Mouse (Mus musculus) erythroid progenitor cell, adult 5-6 weeks (primary cell): ENCODE results near the gene Gca. TPM values are rescaled to one million over a fixed set of nuclear protein-coding genes. Genes with fewer than 3 reads are reported as not detected.

ENCODE experiments used
- ATAC-seq: replicated peaks from 2 replicates; pipeline ENCODE4 v1.8.0; 2016; ENCODE audit warnings: moderate number of reproducible peaks, mild to moderate bottlenecking, moderate TSS enrichment, inconsistent platforms; ENCODE audit not compliant: poor library complexity, low FRiP score, severe bottlenecking
- total RNA-seq, 2 experiments: library from RNA; stranded (forward) in 1 of 2; stranded (reverse) in 1 of 2; fragments of 150-400 nt in 1 of 2; fragments of 186-747, 209-891 nt in 1 of 2; gene quantifications; 2 replicates each; pipeline versions ENCODE4 v1.2.3 to v1.2.4; 2015 to 2017; ENCODE audit warnings: low replicate concordance in 2 of 2

Gca gene
- 14.7 and 19.8 TPM in 2 replicates for total RNA-seq (2015; ENCODE audit: low replicate concordance)
- total RNA-seq (2017; ENCODE audit: low replicate concordance) = 3.5 and 6.9 TPM in 2 replicates

- peak; percentile 99 for ATAC-seq
These were observed at the start of gene Gca for GRCm38 (mm10) chr2:62664135-62664670. Gene Gca (plus strand): TSS chr2:62664285.

DNA sequence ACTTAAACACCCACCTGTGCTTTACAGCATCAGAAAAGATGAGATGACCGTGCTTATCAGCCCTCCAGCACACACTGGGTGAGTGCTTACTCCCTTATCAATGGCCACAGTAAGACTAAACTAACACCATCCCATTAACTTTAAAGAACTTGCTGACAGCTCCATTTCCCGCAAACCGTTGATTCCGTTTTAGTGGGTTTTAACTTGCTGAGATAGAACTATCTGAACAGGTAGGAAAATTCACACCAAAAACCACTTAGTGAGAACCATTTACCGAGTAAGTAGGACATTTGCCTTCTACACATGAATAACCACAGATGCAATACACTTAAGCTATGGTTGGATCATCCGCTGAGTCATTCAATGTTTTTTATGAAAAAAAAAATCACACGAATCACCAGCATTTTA, 45.1 kb upstream of the Gca start:
- ATAC-seq = peak; percentile 97

GRCm38 (mm10) chr2:62619679-62620078, 44.4 kb upstream of the Gca start:
- peak; percentile 64 for ATAC-seq

DNA sequence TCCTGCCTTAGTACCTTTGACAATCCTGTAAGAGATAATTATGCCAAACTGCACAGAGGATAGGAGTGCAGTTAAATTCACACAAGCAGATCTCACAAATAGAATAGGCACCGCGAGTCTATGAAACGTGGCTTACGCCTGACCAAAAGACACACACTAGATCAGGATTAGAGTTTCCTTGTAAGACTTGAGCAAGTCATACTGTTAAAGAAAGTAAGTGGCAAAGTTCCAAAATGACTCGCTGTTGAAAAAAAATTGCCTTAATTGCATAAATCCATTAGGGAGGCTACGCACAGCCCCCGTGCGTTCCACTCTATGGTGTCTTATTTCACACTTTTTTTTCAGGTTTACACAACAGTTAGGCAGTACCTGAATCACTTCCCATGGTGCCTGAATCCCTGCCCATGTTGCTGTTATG, 41.1 kb upstream of the Gca start:
- no peak for ATAC-seq

DNA sequence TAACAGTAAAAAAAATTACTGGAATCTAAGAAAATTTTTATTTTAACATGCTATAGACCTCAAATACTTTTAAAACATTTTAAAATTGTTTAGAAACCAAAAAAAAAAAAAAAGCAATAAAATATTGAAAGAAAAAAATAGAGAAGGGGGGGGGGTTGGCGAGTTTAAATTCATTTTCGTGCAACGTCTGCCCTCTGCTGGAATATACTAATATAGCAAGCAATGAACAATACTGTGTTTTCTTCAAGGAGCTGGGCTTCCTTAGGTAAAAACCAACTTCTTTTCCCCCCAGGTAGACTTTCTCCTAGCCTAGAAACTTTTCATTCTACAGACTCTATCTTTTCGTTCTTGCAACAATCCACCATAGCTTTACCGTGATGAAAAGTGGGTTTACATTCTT, 36.4 kb upstream of the Gca start:
- ATAC-seq = peak; percentile 69

GRCm38 (mm10) chr2:62628356-62628755, 35.7 kb upstream of the Gca start:
- no peak for ATAC-seq

DNA sequence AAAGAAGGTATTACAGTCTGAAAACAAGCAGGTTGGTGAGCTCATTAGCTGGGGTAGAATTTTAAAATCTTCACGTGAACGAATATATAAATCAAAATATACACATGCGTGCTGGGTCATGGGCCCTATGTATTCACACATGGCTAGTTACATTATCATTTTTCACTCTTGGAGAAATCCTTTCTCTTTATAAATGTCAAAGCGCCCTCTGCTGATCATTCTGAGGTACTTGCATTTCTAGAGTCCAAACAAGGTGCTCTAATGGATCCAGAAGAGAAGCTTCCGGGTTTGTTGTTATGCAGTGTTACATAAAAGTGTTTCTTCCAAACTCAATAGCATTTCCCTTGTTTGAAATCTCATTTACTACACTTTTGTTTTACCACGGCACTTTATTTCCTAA, 33.6 kb upstream of the Gca start:
- ATAC-seq = peak; percentile 73

DNA sequence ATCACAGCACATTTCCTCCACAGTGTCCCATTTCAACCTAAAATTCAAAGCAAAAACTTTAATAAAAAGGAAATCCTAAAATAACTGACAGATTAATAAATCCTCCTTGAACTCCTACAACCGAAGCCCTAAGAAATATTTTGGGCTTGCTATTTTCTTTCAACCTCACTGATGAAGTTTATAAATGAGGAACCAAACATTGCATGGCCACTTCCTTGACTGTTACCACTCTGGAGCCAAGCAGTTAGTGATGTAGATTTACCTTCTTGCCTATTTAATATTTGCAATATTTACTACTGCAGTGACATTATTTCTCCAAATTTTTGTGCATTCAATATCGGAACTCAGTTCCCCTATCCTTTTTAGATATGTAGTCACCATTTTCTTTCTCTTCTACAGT, 24.2 kb upstream of the Gca start:
- ATAC-seq = no peak

DNA sequence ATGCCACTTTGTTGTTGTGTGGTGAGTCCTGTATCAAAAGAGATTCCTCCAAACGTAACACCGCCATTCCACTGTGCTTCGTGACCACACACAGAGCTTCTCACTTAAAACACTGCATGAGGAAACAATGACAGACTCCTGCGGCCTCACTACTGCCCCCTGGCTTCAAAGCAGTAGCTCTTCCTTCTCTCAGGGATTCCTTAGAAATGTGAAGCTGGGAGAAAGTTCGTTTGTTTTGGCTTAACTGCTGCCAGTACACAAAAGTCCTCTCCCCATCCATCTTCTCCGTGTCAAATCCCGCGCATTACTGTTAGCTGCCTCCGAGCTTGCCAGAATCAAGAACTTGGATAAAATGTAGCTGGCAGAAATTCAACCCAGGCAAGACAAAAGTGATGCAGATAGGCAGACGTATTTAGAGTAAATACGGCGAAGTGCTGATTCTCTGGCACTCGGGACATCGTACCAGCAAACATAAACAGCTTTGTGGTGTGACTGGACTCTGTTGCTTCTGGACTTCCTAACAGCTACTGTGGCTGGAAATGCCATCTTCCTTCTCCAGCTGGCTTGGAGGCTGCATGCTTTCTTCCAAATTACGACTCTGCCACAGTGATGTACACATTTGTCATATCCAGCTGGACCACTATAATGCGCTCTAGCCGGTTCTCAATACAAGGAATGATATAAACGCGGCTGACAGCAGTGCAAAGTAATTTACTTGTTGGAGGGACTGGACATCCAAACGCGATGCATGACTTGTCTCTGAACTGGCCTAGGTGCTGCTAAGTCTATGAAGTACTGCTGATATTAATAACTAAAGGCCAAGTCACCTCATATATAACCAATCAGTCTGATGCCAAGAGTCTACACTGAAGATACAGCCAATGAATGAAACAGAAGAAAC, 20.4 kb upstream of the Gca start:
- peak; percentile 73 for ATAC-seq

- no peak for ATAC-seq
These were observed 19.2 kb upstream of the Gca start for GRCm38 (mm10) chr2:62644891-62645290.

- ATAC-seq = peak; percentile 47
These were observed 18.6 kb upstream of the Gca start for GRCm38 (mm10) chr2:62645475-62645874.

DNA sequence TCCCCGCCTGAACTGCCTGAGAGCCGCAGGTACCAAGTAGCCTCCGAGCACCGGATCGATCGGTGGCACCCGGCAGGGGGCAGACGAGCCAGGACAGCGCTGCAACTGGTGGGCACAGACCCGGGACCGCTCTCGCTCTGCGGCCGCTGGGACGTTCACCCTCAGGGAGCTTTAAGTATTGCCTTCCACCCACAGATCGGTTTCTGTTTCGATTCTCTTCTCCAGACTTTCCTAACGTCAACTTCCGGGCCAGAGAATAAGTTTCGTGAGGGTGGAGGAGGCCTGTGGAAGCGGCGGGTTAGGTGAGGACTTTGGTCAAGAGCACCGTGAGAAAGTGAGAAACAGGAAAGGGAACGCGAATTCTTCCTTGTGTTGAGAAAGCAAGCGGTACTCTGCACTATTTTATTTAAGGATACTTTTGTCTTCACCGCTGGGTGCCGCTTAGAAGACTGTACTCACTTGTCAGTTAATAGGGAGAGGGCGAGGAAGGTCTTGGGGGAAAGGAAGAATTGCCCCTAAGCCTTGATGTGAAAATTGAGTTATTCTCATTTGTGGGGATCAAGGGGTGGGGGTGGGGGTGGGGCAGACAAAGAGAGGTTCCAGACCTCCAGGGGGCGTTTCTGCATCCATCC, 18.0 kb upstream of the Gca start, which contains the start of gene Ifih1:
Gene Ifih1, minus strand, starts transcription at position 242 of the 632 bp plus-strand sequence.
- peak; percentile 77 for ATAC-seq

GRCm38 (mm10) chr2:62646671-62647289, 17.3 kb upstream of the Gca start:
- ATAC-seq = no peak

DNA sequence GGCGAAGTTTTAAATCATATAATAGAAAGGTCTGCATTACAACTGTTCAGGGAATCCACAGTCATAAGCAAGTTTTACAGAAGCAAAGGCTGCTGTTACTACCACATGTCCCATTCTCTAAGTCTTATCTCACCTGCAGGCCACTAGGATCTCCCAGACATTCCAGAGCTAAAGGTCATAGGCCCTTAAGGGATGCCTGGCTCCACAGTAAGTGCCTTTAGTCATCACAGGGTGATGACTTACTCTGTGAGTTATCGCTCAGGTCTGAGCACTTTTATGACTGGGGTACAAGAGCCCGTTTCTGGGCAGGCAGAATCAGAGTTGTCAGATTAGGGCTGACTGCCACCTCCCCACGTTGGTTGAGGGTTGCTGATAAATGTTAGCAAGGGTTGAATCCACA, 12.2 kb upstream of the Gca start:
- ATAC-seq = no peak

GRCm38 (mm10) chr2:62652466-62652865, 11.6 kb upstream of the Gca start:
- no peak for ATAC-seq

DNA sequence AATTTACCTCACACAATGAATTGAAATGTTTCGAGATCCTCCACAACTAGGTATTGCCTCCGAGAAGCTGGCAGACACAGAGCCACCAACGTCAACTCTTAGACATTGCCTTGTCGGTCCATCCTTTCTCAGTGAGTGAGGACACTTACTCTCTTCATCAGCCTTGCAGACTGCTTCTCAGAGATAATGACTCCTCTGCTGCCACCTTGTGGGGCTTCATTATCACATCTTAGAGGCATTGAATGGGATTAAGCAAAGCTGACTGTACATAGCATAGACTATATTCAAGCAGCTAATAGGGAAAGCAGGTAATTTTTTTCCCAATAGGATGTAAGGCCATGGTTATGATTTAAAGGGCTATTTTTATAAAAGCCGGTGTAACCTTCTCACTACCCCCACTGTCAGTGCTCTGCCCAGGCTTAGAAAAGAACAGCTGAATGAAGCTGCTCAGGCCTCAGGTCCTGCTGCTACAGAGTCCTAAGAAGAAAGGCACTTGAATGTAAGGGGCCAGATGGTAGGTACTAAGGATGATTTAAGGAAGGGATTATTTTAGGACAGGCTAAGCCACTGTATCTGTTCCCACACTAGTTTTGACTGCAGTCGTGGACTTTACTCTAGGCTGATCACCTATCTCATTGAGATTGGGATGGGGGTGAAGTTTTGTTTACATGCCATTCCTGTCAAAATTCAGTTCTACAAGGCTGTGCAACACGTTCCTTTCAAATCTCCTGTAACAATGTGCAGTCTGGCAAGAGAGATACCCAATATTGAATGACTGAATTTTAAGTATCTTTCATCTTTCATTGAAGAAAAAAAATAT, 9.4 kb upstream of the Gca start:
- peak; percentile 84 for ATAC-seq

GRCm38 (mm10) chr2:62656072-62656471, 8.0 kb upstream of the Gca start:
- no peak for ATAC-seq

GRCm38 (mm10) chr2:62660565-62660964, 3.5 kb upstream of the Gca start:
- ATAC-seq = no peak

GRCm38 (mm10) chr2:62662560-62662959, 1.5 kb upstream of the Gca start:
- no peak for ATAC-seq
